Mouse (Mus musculus) intestine, embryonic 16.5 days (tissue): ENCODE measurements around the gene Relb. TPM values are rescaled to one million over a fixed set of nuclear protein-coding genes. Genes with fewer than 3 reads are reported as not detected.
A peak's percentile ranks its signal among the peaks of the same experiment; 100 is the strongest.

Experiments
- ATAC-seq: fragments of 200-750 bp; cut with Nextera tagmentation; 2 replicates; pipeline ENCODE4 v1.8.0; 2017; ENCODE audit warnings: moderate TSS enrichment, moderate library complexity
- H3K27ac ChIP-seq: fragments of 300-500 bp; sonication (generic); 2 replicates; pipeline ENCODE4 v1.5.1; 2014; ENCODE audit warnings: mild to moderate bottlenecking, low read length
- H3K27me3 ChIP-seq: fragments of 300-500 bp; sonication (generic); replicated peaks from 2 replicates; pipeline ENCODE4 v1.6.1; 2014; ENCODE audit warnings: low read length, control low read depth, mixed read lengths; ENCODE audit not compliant: control insufficient read depth, insufficient read depth
- H3K36me3 ChIP-seq: fragments of 300-500 bp; sonication (generic); 2 replicates; pipeline ENCODE4 v1.6.1; 2014; ENCODE audit warnings: low read length, control low read depth; ENCODE audit not compliant: control insufficient read depth, insufficient read depth
- H3K4me1 ChIP-seq: fragments of 300-500 bp; sonication (generic); 2 replicates; pipeline ENCODE4 v1.6.1; 2014; ENCODE audit warnings: low read length, control low read depth, mixed read lengths; ENCODE audit not compliant: control insufficient read depth, insufficient read depth
- H3K4me2 ChIP-seq: fragments of 300-500 bp; sonication (generic); 2 replicates; pipeline ENCODE4 v1.6.1; 2014; ENCODE audit warnings: low read depth, low read length, control low read depth
- H3K4me3 ChIP-seq: fragments of 300-500 bp; sonication (generic); 2 replicates; pipeline ENCODE4 v1.5.1; 2014; ENCODE audit warnings: mild to moderate bottlenecking, low read length
- H3K9ac ChIP-seq: fragments of 300-500 bp; sonication (generic); 2 replicates; pipeline ENCODE4 v1.6.1; 2014; ENCODE audit warnings: low read depth, low read length
- H3K9me3 ChIP-seq: fragments of 300-500 bp; sonication (generic); 2 replicates; pipeline ENCODE4 v1.6.1; 2016; ENCODE audit warnings: low read length, control low read depth; ENCODE audit not compliant: control insufficient read depth
- WGBS: fragments of 180-500 bp; shearing (Covaris S2); extraction: QIAGEN DNeasy Blood & Tissue Kit; methylation state at CpG from one replicate; pipeline ENCODE4 v1.1.7; 2014; 5-methylcytosine and 5-hydroxymethylcytosine counted together
- polyA plus RNA-seq: library from polyadenylated mRNA; unstranded; fragments of >200 nt; fragmentation: Nextera tagmentation; extraction: Ambion mirVana; gene quantifications from 2 replicates; pipeline ENCODE4 v1.2.1, GENCODE M21; 2015

Gene Relb
- polyA plus RNA-seq, 1 experiment from 2014 or later: 8.8 TPM

DNA sequence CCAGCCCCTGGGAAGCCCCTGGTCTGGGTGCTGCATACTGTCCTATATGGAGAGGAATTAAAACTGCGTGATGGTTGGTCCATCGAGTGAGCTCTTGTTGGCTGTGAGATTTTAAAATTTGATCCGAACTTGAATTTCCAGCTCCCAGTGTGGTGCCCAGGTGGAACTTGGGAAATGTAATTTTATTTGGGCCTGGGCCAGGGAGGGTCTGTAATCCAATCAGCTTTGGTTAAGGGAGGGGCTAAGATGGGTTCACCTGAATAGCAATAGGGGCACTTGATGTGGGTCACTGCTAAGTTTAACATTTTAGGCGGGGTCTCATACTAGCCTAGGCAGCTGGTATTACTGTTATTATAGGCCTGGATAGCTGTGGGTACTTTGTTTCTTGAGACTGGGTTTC lies 50.8 kb downstream of the Relb start:
- ATAC-seq: no peak
- no peak overlapping the region; the same call in 1 of the 2 replicates for H3K4me3 ChIP-seq
- peak overlapping the region; percentile 97; the same call in 1 of the 2 replicates for H3K4me2 ChIP-seq
- WGBS: 66% methylated on average over 4 of the region's 4 CpGs
- H3K9me3 ChIP-seq: no peaks in the 10 kb centered on the region
- no peak overlapping the region for H3K27ac ChIP-seq
- H3K27me3 ChIP-seq: peaks cover 13% of the 10 kb centered on the region
- H3K4me1 ChIP-seq: peaks cover 20% of the 10 kb centered on the region
- H3K36me3 ChIP-seq: peaks cover 9% of the 10 kb centered on the region
- H3K9ac ChIP-seq: 0 out of 2 replicates have a peak overlapping the region, but pooled peaks have one; percentile 64

DNA sequence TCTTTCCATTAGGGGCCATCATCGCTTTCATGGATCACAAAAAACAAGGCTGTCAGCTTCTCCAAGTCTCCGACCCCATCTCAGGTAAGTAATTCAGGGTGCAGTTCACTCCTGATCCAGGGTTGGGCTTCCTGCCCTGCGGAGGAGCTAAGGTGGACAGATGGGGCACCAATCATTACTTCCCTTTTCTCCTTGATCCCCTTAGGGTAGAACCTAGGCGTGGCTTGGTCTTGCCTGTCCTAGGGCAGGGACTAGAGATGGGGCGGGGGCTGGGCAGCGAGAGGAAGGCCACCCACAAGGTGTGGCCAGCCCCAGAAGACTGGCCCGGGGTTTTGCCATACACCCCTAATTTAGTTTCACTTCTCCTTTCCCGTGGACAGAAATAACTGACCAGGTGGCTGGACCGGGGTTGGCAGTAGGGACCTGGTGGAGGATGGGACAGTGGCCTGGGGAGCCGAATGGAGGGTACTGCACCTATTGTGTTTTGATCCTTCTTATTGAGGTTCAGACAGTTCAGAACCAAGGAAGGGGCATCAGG lies 51.3 kb downstream of the Relb start:
- Histone ChIP-seq H3K27me3 (peaks cover 13% of the 10 kb centered on the region), H3K4me1 (peaks cover 20% of the 10 kb centered on the region), H3K9ac (peak overlapping the region; percentile 64), H3K27ac (no peak overlapping the region), H3K4me3 (peak overlapping the region; percentile 51), H3K4me2 (peak overlapping the region; percentile 97), H3K9me3 (no peaks in the 10 kb centered on the region), H3K36me3 (peaks cover 7% of the 10 kb centered on the region)
- WGBS: 15% methylated on average over 10 of the region's 10 CpGs
- no peak for ATAC-seq

DNA sequence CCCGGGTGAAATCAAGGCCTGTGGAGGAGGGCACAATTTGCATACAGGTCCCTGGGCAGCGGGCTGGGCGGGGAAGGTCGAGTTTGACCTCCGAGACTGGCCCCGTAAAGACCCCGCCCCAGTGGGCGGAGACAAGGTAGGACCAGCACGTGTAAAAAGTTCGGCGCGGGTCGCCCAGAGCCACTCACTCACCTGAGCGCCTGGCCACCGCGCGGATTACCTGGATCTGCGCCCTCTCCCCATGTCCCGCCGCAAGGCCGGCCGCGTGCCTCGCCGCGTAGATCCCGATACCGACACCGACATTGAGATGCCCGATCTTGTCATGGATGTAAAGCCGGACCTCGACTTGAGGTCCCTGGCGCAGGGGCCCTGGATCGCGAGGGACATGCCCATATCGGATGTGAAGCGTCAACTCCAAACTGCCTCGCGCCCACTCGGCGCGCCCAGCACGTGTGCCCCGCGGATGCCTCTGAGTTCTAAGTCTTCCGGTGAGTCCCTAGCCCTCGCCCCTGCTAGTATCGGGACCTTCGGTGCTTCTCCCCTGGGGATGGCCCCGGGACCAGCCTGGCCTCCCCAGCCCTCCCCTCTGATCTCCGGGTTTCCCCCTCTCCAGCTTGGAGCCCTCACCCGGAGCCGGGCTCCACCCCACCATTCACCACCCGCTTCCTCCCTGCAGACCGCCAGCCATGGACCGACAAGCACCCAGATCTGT lies 51.9 kb downstream of the Relb start, which contains the start of the genes Zfp296 and Gemin7:
Gene Zfp296, plus strand, starts transcription at position 147 of the 712 bp plus-strand sequence.
Gene Gemin7, minus strand, starts transcription at position 455 of the 712 bp plus-strand sequence.
- Histone ChIP-seq H3K9ac (peak within 1 kb of the TSS; percentile 64), H3K4me3 (peak within 1 kb of the TSS; percentile 51), H3K36me3 (peaks cover 5% of the 10 kb centered on the region), H3K9me3 (no peaks in the 10 kb centered on the region), H3K27me3 (peaks cover 13% of the 10 kb centered on the region), H3K4me2 (peak within 1 kb of the TSS; percentile 97), H3K27ac (no peak within 1 kb of the TSS), H3K4me1 (peaks cover 23% of the 10 kb centered on the region)
- ATAC-seq: no peak
- under 1% methylated on average over 56 of the region's 56 CpGs for WGBS

DNA sequence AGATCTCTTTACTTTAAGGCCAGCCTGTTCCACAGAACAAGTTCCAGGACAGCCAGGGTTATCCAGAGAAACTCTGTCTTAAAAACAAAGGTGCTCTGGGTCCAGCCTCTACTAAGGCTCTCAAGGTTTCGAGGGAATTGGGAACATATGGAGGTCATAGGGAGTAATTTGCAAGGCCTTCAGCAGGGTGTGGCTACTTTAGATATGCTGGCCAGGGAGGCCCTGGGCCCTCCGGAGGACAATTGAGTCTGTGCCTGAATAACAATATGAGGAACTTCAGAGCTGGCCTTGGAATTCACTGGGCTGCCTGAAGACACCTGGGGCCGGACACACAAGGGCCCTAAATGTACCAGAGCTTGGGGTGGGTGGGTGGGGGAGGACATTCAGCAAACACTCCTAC lies 53.7 kb downstream of the Relb start:
- Histone ChIP-seq H3K4me3 (no peak overlapping the region), H3K9ac (no peak overlapping the region), H3K27me3 (peaks cover 13% of the 10 kb centered on the region), H3K9me3 (no peaks in the 10 kb centered on the region), H3K36me3 (no peaks in the 10 kb centered on the region), H3K4me1 (peaks cover 31% of the 10 kb centered on the region), H3K4me2 (no peak overlapping the region), H3K27ac (no peak overlapping the region)
- 58% methylated on average over 3 of the region's 3 CpGs for WGBS
- no peak for ATAC-seq

DNA sequence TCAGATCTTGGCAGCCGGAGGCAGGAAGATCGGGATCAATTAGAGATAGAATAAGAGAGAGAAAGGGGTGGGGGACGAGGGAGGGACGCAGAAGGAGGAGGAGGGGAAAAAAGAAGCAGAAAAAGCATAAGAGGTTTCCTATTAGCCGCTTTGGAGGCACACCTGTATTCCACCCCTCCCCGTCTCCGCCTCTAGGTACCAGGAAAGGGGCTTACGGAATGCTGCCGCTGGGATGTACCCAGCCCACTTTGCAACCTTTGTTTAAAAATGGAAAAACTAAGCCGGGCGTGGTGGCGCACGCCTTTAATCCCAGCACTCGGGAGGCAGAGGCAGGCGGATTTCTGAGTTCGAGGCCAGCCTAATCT lies 55.5 kb downstream of the Relb start:
- 15% methylated on average over 16 of the region's 16 CpGs for WGBS

DNA sequence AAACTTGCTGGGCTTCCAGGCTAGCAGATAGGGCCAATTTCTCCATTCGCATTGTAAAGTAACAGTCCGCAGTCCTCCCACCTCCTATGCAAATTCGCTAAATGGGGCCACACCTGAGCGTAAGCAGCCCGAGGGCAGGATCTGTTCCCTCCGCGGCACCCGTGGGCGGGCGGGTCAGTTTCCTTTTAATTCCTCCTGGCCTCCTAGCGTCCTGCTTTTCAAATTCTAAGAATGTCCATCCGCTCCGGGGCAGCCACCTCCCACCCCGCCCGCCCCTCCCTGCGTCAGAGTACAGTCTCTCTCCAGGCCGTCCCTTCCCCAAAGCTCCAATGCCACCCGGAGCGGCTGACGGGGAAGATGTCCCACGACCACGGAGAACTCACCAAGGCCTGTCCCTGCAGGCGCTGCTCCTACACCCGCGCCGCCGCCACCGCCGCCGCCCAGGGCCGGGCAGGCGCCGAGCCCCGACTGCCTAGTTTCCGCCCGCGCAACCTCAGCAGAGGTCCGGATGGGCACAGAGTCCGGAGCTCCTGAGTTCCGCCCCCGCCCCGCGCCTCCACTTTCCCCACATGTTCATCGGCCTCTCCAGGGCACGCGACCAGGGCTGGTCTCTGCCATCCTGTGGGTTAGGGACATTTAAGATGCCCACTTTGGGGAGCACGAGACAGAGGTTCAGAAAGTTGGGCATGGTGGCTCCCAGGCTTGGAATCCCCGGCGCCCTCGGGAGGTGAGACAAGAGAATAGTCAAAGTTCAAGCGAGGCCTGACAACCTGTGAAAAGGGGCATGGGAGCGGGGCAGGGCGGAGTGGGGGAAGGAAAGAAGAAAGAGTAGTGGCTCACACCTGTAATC lies 56.1 kb downstream of the Relb start:
- Histone ChIP-seq H3K27ac (peak overlapping the region; percentile 94), H3K36me3 (no peaks in the 10 kb centered on the region), H3K27me3 (peaks cover 13% of the 10 kb centered on the region), H3K4me1 (peaks cover 30% of the 10 kb centered on the region), H3K4me3 (peak overlapping the region; percentile 70), H3K4me2 (peak overlapping the region; percentile 70), H3K9ac (peak overlapping the region; percentile 84), H3K9me3 (no peaks in the 10 kb centered on the region)
- ATAC-seq: peak; percentile 89
- WGBS: 1% methylated on average over 53 of the region's 53 CpGs

More for the DNA sequence above, 55.5 kb downstream of the Relb start:
- peak; percentile 10; the same call in 1 of the 2 replicates for ATAC-seq
- H3K9ac ChIP-seq: peak overlapping the region; percentile 84
- H3K4me1 ChIP-seq: peaks cover 31% of the 10 kb centered on the region
- peaks cover 13% of the 10 kb centered on the region for H3K27me3 ChIP-seq
- no peaks in the 10 kb centered on the region for H3K36me3 ChIP-seq
- H3K9me3 ChIP-seq: no peaks in the 10 kb centered on the region
- H3K27ac ChIP-seq: peak overlapping the region; percentile 94
- peak overlapping the region; percentile 70 for H3K4me2 ChIP-seq
- peak overlapping the region; percentile 70 for H3K4me3 ChIP-seq

DNA sequence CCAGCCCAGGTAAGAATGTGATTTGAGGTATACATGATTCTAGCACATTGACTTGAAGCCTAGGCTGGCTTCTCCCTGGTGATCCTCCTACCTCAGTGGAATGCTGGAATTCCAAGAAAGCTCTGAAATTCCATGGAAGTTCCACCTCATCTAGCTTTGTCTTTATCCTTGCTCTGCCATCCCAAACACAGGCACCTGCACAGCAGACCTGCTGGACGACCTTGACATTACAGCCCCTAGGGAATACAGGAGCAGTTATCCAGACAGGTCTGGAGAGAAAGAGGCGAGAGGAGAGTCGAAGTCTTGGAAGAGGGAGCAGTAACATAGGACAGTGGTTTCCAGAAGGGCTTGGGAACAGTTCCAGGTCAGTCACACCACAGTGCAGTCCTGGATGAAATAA lies 59.6 kb downstream of the Relb start:
- H3K9me3 ChIP-seq: no peaks in the 10 kb centered on the region
- H3K4me1 ChIP-seq: peaks cover 11% of the 10 kb centered on the region
- H3K4me2 ChIP-seq: no peak overlapping the region
- no peak overlapping the region for H3K27ac ChIP-seq
- no peaks in the 10 kb centered on the region for H3K27me3 ChIP-seq
- 74% methylated on average over 3 of the region's 3 CpGs for WGBS
- no peak overlapping the region for H3K4me3 ChIP-seq
- ATAC-seq: no peak
- no peak overlapping the region for H3K9ac ChIP-seq
- peaks cover 8% of the 10 kb centered on the region for H3K36me3 ChIP-seq

DNA sequence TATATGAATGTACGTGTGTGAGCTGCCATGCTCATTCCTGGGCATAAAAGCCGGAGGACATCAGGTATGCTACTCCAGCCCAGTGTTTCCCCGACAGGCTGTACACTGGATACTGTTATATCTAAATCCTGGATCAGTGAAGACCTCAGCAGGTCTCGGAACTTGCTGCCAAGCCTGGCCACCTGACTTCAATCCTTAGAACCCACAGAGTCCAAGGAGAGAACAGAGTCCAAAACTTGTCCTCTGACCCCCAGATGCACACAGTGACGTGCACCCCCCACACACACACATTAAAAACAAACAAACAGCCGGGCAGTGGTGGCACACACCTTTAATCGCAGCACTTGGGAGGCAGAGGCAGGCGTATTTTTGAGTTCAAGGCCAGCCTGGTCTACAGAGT lies 61.8 kb downstream of the Relb start:
- 87% methylated on average over 8 of the region's 8 CpGs for WGBS
- Histone ChIP-seq H3K9ac (0 out of 2 replicates have a peak overlapping the region, but pooled peaks have one; percentile 1), H3K27ac (no peak overlapping the region), H3K4me3 (no peak overlapping the region), H3K9me3 (no peaks in the 10 kb centered on the region), H3K4me1 (peaks cover 15% of the 10 kb centered on the region), H3K36me3 (peaks cover 17% of the 10 kb centered on the region), H3K27me3 (no peaks in the 10 kb centered on the region), H3K4me2 (no peak overlapping the region)
- no peak for ATAC-seq

DNA sequence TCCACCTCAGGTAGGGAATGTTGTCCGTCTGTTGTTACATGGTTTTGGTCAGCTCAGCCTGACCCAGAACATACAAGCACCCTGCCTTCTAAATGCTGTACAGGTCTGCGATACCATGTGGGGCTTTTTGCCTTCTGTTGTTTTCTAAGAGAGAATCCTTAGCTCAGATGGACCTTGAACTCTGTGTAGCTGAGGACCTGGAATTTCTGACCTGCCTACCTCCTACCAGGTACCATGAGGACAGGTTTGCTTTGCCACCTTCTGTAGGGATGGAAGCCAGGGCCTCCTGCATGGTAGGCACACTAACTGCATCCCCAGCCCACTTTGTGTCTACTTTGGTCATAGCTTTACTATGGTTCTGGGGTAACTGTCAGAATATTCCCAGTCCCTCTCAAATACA lies 63.4 kb downstream of the Relb start:
- ATAC-seq: no peak
- H3K27me3 ChIP-seq: no peaks in the 10 kb centered on the region
- H3K36me3 ChIP-seq: peaks cover 17% of the 10 kb centered on the region
- no peak overlapping the region for H3K9ac ChIP-seq
- 98% methylated on average over 2 of the region's 2 CpGs for whole genome bisulfite sequencing
- no peak overlapping the region for H3K4me3 ChIP-seq
- no peak overlapping the region for H3K4me2 ChIP-seq
- H3K9me3 ChIP-seq: no peaks in the 10 kb centered on the region
- H3K27ac ChIP-seq: no peak overlapping the region
- peaks cover 7% of the 10 kb centered on the region for H3K4me1 ChIP-seq
